Comparison of ENCODE assay signal across 9 mouse cellular contexts in the genomic region with DNA sequence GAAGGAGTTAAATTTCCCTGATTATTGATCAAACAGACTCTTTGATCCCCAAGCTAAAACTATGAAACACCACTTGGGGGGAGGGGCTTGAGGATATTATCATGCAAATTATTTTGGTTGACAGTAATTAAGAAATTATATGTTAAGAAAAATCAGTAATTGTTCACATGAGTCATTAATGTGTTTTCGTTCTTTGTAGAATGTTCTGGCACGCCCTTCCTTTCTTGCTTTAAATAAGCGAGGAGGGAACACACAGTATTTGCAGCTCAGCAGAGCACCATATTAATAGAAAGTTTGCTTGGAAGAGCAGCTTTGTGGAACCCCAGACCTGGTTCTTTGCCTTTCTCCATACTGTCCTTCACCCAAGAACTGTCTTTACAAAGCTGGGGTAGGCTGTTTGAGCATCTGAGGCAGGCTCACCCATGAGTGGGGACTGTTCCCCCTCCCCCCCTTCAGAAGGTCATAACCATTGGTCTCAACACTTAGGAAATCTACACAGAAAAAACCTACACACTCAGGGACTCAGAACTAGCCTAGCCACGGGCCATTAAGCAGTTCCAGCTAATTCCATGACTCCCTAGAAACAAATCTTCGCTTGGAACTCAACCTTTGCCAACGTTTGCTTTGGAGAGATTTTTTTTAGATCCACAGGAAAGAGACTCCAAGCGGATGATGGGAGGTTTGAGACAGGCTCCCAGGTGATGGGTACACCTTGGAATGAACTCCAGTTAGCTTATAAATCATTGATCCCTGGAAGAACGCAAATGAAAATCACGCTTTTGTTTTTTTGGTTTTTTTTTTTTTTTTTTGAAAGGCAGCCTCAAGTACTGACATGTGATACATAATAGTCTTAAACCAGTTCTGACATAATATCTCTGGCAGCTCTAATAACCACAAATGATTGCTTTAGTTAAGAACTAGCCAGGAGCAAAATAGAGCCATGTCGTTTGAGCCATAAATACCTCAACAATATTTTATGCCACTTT.
A peak's percentile ranks its signal among the peaks of the same experiment; 100 is the strongest.
DNase-seq lines count a peak whose midpoint lies in the region; ATAC-seq and TF ChIP-seq lines count a peak whose summit lies in the region.
"Had no signal": no experiment of that assay in that cellular context is flagged by ENCODE, and none has a peak within 500 bp of the region (broad histone marks: within the 10 kb centered on the region; RNA-seq: fewer than 3 reads in every experiment).

No protein-coding gene starts in this region.

- intact Hi-C loops in heart, adult 2 months (cut with DNase I) = loop anchor here (5.0 kb wide), 1 partner anchor 111 kb away; a partner anchor contains a TSS

- H3K36me3 ChIP-seq in heart, adult 2 months (ENCODE audit: control insufficient read depth, insufficient read depth, low read length) = peaks cover 23% of the 10 kb centered on the region
- H3K36me3 ChIP-seq in heart, embryonic 10.5 days = no peaks in the 10 kb centered on the region
- H3K36me3 ChIP-seq in embryonic facial prominence, embryonic 14.5 days (ENCODE audit: control insufficient read depth, insufficient read depth, low read length) = 0 out of 2 replicates have a peak, but pooled peaks cover 4% of the 10 kb centered on the region
- no peaks in the 10 kb centered on the region for H3K36me3 ChIP-seq in hindbrain, postnatal 0 days (ENCODE audit: insufficient read depth, low read length)
- peaks cover 4% of the 10 kb centered on the region; the same call in 1 of the 2 replicates for H3K36me3 ChIP-seq in limb, embryonic 15.5 days
- H3K36me3 ChIP-seq in liver, embryonic 12.5 days = no peaks in the 10 kb centered on the region; the same call in 1 of the 2 replicates

- H3K9me3 ChIP-seq in heart, embryonic 10.5 days = no peaks in the 10 kb centered on the region
- no peaks in the 10 kb centered on the region for H3K9me3 ChIP-seq in embryonic facial prominence, embryonic 14.5 days (ENCODE audit: control insufficient read depth, low read length)
- H3K9me3 ChIP-seq in hindbrain, postnatal 0 days (ENCODE audit: low read length) = no peaks in the 10 kb centered on the region
- no peaks in the 10 kb centered on the region for H3K9me3 ChIP-seq in limb, embryonic 15.5 days
- H3K9me3 ChIP-seq in liver, embryonic 12.5 days (replicated peaks) = no peaks in the 10 kb centered on the region

- no peak overlapping the region for H3K9ac ChIP-seq in heart, adult 2 months (ENCODE audit: low read depth, low read length)
- H3K9ac ChIP-seq in embryonic facial prominence, embryonic 14.5 days (ENCODE audit: low read depth, low read length) = no peak overlapping the region
- no peak overlapping the region for H3K9ac ChIP-seq in hindbrain, postnatal 0 days (replicated peaks; ENCODE audit: low read length)
- H3K9ac ChIP-seq in limb, embryonic 15.5 days = no peak overlapping the region
- H3K9ac ChIP-seq in liver, embryonic 12.5 days = no peak overlapping the region

- no peaks in the 10 kb centered on the region for H3K79me2 ChIP-seq in heart, adult 2 months (replicated peaks; ENCODE audit: control insufficient read depth, insufficient read depth, low read length)

- H3K4me3 ChIP-seq in heart, adult 2 months = no peak overlapping the region
- H3K4me3 ChIP-seq in heart, embryonic 10.5 days = no peak overlapping the region
- no peak overlapping the region for H3K4me3 ChIP-seq in embryonic facial prominence, embryonic 14.5 days (ENCODE audit: low read depth, low read length)
- no peak overlapping the region for H3K4me3 ChIP-seq in hindbrain, postnatal 0 days (ENCODE audit: low read length)
- H3K4me3 ChIP-seq in limb, embryonic 15.5 days = no peak overlapping the region
- no peak overlapping the region for H3K4me3 ChIP-seq in liver, embryonic 12.5 days

- DNase-seq in heart, adult 2 months = peak; percentile 21 to 41
- DNase-seq in heart, embryonic 10.5 days (ENCODE audit: low spot score) = no peak
- no peak for DNase-seq in embryonic facial prominence, embryonic 14.5 days (ENCODE audit: low spot score)
- no peak for DNase-seq in hindbrain, postnatal 0 days (ENCODE audit: low spot score)
- DNase-seq in right cerebral cortex, postnatal 10 days (ENCODE audit: low spot score in 2 of 2) = no peak
- no peak for DNase-seq in frontal cortex, postnatal 36 days (ENCODE audit: low spot score in 2 of 2)
- DNase-seq: embryo, embryonic 11 days had no signal

- no peak for ATAC-seq in embryonic facial prominence, embryonic 14.5 days (ENCODE audit: low read depth)
- ATAC-seq in hindbrain, postnatal 0 days = no peak
- 0 out of 2 replicates have a peak, but pooled peaks have one; percentile 11 for ATAC-seq in limb, embryonic 15.5 days (ENCODE audit: insufficient number of reproducible peaks, low FRiP score, low TSS enrichment, low read depth)
- ATAC-seq in liver, embryonic 12.5 days = no peak

- no peak for TF ChIP-seq CTCF in heart, adult 2 months (IDR thresholded peaks at IDR 0.05)
- no peak for TF ChIP-seq CTCF in hindbrain, postnatal 0 days (IDR thresholded peaks at IDR 0.05; ENCODE audit: low read depth)

- no peak for TF ChIP-seq EP300 in heart, adult 2 months (IDR thresholded peaks at IDR 0.05; ENCODE audit: insufficient read depth, low read depth, low read length)

- peak overlapping the region; percentile 10; the same call in 1 of the 2 replicates for H3K4me2 ChIP-seq in embryonic facial prominence, embryonic 14.5 days (ENCODE audit: low read depth, low read length)
- no peak overlapping the region for H3K4me2 ChIP-seq in hindbrain, postnatal 0 days (ENCODE audit: low read depth, low read length)
- H3K4me2 ChIP-seq in limb, embryonic 15.5 days = peak overlapping the region; percentile 24; the same call in 1 of the 2 replicates
- H3K4me2 ChIP-seq in liver, embryonic 12.5 days = no peak overlapping the region

- TF ChIP-seq POLR2A in heart, adult 2 months (IDR thresholded peaks at IDR 0.05; ENCODE audit: insufficient read depth, low read depth, low read length) = peak; percentile 32; the same call in 1 of the 2 replicates

- WGBS in heart, adult 2 months = 48% methylated on average over 10 of the region's 10 CpGs
- 67% methylated on average over 10 of the region's 10 CpGs for WGBS in heart, embryonic 10.5 days
- 38% methylated on average over 10 of the region's 10 CpGs for WGBS in embryonic facial prominence, embryonic 14.5 days
- 50% methylated on average over 10 of the region's 10 CpGs for WGBS in hindbrain, postnatal 0 days
- WGBS in limb, embryonic 15.5 days = 22% methylated on average over 10 of the region's 10 CpGs
- 67% methylated on average over 10 of the region's 10 CpGs for WGBS in liver, embryonic 12.5 days (ENCODE audit: insufficient replicate concordance)

- H3K27ac ChIP-seq in heart, adult 2 months = peak overlapping the region; percentile 77
- H3K27ac ChIP-seq in heart, embryonic 10.5 days = no peak overlapping the region
- H3K27ac ChIP-seq in embryonic facial prominence, embryonic 14.5 days (replicated peaks; ENCODE audit: low read depth, low read length) = peak overlapping the region; percentile 76
- H3K27ac ChIP-seq in hindbrain, postnatal 0 days = 0 out of 2 replicates have a peak overlapping the region, but pooled peaks have one; percentile 0
- H3K27ac ChIP-seq in limb, embryonic 15.5 days = peak overlapping the region; percentile 88
- H3K27ac ChIP-seq in liver, embryonic 12.5 days = no peak overlapping the region

- peaks cover 11% of the 10 kb centered on the region for H3K4me1 ChIP-seq in heart, adult 2 months (ENCODE audit: control insufficient read depth, insufficient read depth, low read length)
- peaks cover 31% of the 10 kb centered on the region for H3K4me1 ChIP-seq in heart, embryonic 10.5 days
- peaks cover 42% of the 10 kb centered on the region for H3K4me1 ChIP-seq in embryonic facial prominence, embryonic 14.5 days (ENCODE audit: control insufficient read depth, insufficient read depth, low read length)
- peaks cover 4% of the 10 kb centered on the region; the same call in 1 of the 2 replicates for H3K4me1 ChIP-seq in hindbrain, postnatal 0 days (ENCODE audit: insufficient read depth, low read length)
- H3K4me1 ChIP-seq in limb, embryonic 15.5 days = peaks cover 43% of the 10 kb centered on the region
- peaks cover 15% of the 10 kb centered on the region for H3K4me1 ChIP-seq in liver, embryonic 12.5 days

- H3K27me3 ChIP-seq in heart, adult 2 months (ENCODE audit: control insufficient read depth, insufficient read depth, low read length) = no peaks in the 10 kb centered on the region
- H3K27me3 ChIP-seq in heart, embryonic 10.5 days (ENCODE audit: insufficient read depth, poor library complexity, severe bottlenecking) = no peaks in the 10 kb centered on the region
- H3K27me3 ChIP-seq in embryonic facial prominence, embryonic 14.5 days (replicated peaks; ENCODE audit: control insufficient read depth, insufficient read depth, low read length) = no peaks in the 10 kb centered on the region
- H3K27me3 ChIP-seq in hindbrain, postnatal 0 days (ENCODE audit: insufficient read depth, low read length) = no peaks in the 10 kb centered on the region
- H3K27me3 ChIP-seq in limb, embryonic 15.5 days = no peaks in the 10 kb centered on the region
- no peaks in the 10 kb centered on the region for H3K27me3 ChIP-seq in liver, embryonic 12.5 days (replicated peaks)

Comparison
In these comparisons a context has a peak if more than half of its experiments do, and no peak if none do; other contexts are left out.
1. DNase-seq: peak in heart, adult 2 months (2 of 2); none in heart, embryonic 10.5 days (single experiment), embryonic facial prominence, embryonic 14.5 days (single experiment), hindbrain, postnatal 0 days (single experiment), right cerebral cortex, postnatal 10 days (0 of 2) and frontal cortex, postnatal 36 days (0 of 2).
2. H3K27ac ChIP-seq: peak in heart, adult 2 months (single experiment), embryonic facial prominence, embryonic 14.5 days (single experiment), hindbrain, postnatal 0 days (single experiment) and limb, embryonic 15.5 days (single experiment); none in heart, embryonic 10.5 days (single experiment) and liver, embryonic 12.5 days (single experiment).
3. H3K4me2 ChIP-seq: peak in embryonic facial prominence, embryonic 14.5 days (single experiment) and limb, embryonic 15.5 days (single experiment); none in hindbrain, postnatal 0 days (single experiment) and liver, embryonic 12.5 days (single experiment).